Mouse (Mus musculus) R1 (cell line): ENCODE data around the gene Vipr1.
A peak's percentile ranks its signal among the peaks of the same experiment; 100 is the strongest.

Experiments
- DNase-seq: peaks from one replicate; pipeline ENCODE4 v3.0.0-alpha.2; 2018; ENCODE audit warnings: low read depth, low spot score

Gene Vipr1

DNA sequence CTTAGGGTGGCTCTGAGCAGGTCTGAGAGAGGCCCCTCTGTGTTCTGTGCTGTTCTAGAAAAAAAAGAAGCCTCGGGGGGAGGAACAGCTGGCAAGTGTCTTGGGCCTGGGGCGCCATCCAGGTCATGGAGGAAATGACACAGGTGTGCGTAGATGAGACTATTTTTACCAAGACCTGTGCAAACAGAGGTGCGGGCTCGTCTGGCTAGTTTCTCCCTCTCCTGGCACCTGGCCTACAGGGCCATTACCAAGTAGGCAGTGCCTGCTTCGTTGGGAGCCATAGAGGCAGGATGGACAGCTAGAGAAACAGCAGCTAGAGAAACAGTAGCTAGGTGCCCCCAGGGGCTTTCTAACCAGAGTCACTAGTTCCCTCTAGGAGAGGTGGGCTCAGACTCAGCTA lies 9.2 kb upstream of the Vipr1 start:
- no peak for DNase-seq

- DNase-seq: no peak
Measured at GRCm38 (mm10) chr9:121635835-121636576, 6.5 kb upstream of the Vipr1 start.

DNA sequence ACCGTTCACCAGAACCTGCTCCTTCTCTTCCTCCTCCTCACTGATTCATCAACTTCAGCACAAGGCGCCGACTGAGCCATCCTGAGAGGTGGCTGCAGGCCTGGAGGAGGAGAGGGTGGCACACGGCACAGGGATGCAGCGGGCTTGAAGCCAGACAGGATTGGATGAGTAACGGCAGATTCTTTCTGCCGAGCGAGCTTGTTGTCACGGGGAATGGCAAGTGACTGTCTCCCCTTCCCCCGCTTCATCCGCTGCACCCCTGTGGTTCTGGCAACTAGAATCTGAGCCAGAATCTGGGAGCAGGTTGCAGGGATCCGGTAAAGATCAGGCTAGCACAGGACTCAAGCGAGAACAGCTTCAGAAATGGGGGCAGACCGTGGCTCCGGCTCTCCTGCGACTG lies 2.7 kb upstream of the Vipr1 start:
- peak; percentile 4 for DNase-seq

DNA sequence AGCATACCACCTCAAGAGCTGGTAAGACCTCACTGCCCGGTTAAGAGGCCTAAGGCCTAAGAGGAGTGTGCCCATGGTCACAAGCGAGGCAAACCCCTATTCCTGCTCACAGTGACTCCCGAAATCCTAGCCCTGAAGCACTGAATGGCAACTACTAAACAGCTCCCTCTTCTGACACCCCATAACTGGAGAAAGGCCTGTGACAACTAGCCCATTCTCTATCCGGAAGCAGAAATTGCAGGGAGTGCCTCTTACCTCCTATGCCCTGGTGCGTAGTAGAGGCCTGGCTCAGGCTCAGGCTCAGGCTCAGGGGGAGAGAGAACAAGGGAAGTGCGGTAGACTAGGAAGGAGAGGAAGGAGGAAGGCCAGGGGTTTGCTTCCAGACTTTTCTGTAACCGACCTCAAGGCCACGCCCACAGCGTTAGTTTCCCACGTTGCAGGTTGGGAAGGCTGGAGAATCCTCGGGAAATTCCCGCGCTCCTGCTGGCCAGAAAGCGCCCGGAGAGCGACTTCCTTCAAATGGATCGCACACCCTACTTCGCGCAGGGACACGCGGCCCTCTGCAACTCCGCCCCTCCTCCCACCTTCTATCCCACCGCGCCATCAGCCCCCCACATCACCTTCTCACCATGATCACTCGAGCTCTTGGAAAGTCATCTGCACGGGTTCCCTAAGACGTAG lies 1.1 kb upstream of the Vipr1 start:
- DNase-seq: peak; percentile 71

GRCm38 (mm10) chr9:121642001-121642400 lies 515 bp upstream of the Vipr1 start, which contains the start of gene Lyzl4:
Lyzl4 (minus strand) TSS chr9:121642096.
- peak; percentile 56 for DNase-seq

DNA sequence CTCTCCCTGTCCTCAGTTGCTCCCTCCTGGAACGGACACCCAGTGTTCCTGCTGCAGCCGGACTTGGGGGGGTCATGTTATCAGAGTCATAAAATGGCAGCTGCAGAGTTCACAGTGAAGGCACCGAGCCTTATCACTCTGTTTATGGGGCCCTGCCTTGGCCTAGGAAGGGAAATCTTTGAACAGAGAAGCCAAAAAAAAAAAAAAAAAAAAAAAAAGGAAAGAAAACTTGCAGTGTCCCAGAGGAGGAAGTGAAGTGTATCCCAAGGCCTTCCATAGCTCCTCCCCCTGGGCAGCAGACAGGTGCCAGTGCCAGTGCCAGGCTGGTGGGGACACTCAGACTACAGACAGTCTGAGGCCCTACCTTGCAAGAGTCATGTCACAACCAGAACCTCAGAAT lies 2.3 kb downstream of the Vipr1 start:
- DNase-seq: no peak

- DNase-seq: no peak
Measured at GRCm38 (mm10) chr9:121647026-121647425, 4.5 kb downstream of the Vipr1 start.

DNA sequence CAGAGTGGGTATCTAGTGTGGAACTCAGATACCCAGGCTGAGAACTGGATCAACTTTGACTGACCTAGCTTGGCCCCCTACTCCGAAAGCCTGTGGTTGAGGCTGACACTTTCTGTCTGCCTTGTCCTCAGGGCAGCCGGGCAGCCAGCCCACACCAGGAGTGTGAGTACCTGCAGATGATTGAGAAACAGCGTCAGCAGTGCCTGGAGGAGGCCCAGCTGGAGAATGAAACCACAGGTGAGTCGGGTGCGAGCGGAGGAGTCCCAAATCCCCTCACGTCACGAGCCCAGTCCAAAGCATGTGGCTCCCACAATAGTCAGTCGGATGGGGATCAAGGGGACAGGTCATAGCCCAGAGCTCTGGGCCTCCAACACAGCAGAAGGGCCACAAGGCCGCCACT lies 11.2 kb downstream of the Vipr1 start:
- no peak for DNase-seq

DNA sequence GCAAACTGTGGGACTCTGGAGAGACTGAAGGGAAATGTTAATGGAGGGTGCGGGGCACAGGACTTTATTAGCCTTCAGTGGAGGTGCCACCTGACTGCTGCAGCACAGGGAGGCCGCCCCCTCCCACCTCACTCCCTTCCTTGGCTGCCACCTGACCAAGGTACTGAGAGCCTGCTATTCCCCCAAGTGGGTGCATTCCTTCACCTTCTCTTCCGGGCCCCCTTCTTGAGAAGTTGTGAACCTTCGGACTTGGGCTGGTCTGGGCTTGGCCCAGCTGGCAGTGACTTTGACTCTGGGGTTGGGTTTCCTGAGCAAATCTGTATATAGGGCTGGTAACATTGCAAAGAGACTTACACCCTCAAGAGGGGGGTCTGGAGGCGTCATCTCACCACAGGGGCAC lies 13.8 kb downstream of the Vipr1 start:
- no peak for DNase-seq

DNA sequence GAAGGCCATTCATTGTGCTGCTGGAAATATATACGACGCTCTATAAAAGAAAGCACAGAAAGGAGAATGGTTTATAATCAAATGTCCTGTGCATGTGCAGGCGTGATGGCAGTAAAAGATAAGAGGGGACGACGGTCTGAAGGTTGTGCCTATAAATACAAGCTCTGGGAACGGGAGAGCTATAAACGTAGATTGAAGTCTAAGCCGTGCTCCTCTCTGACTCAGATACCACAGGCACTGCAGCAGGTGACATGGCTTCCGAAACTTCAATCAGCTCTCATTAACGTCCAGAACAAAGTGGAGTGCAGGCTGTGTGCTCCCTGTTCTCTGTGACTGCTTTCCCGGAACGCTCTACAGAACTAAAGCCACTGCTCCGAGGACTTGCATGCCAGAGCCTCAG lies 14.6 kb downstream of the Vipr1 start:
- no peak for DNase-seq

DNA sequence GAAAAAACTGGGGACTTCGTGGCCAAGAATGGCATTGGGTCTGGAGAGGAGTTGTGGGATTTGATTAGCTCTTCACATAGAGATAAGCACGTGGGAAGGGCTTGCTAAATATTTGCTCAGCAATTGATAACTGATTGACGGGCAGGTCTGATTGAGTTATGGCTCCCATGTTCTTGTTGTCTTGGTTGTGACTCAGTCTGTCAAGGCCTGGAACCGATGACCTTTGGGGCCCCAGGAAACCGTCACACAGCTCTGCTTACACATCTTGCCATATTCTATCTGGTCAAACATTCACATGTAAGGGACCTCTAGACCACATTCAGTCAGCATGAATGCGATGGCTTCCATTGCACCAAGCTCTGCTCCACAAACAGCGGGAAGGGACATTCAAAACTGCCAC lies 15.7 kb downstream of the Vipr1 start:
- no peak for DNase-seq

DNA sequence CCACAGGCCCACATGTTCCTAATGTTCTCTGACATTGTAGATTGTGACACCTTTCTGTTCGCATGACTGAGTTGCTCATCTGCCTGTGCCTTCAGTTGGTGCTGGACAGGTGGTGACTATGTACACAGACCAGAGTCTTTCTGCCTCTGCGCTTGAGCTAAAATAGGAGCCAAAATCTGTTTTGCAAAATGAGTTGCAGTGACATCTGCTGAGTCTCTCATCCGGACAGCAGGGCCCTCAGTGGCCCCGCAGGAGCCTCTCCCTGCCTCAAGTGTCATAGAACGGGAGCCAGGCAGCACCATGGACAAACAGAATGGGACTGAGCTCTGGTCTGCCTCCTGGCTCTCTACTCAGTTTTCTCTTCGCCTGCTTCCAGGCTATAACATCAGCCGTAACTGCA lies 17.3 kb downstream of the Vipr1 start:
- no peak for DNase-seq

DNA sequence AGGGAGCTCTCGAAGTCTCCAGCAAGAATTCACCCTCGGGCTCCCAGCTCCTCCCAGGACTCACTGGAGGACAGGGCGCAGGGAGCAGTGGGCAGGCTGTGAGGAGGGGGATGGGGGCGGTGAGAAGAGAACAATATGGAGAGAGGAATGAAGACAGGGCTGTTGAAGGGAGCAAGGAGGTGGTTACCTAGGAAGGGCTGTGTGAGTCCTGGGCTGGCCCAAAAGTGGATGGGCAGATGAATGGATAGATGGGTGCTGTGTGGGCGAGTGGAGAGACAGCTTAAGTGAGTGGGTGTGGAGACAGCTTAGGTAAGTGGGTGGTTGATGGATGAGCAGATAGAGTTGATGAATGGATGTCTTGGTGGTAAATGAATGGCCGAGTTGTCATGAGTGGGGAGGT lies 21.0 kb downstream of the Vipr1 start:
- no peak for DNase-seq

DNA sequence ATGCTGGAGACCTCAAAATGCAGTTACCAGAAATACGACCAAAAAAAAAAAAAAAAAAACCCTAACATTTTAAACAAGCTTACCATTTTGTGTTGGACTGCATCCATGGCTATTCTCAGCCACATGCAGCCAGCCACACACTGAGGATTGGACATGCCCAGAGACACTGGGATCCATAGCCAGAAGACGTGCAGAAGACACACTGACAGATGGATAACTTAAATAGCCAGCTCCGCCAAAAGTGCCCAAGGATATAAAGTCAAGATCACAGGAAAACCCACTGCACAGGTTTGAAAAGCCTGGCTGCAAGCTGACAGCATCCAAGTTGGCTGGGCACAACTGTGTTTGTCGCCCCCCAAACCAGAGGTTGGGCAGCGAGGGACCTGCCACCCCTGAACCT lies 21.6 kb downstream of the Vipr1 start:
- DNase-seq: no peak

- no peak for DNase-seq
Measured at GRCm38 (mm10) chr9:121666957-121667630, 24.6 kb downstream of the Vipr1 start.

GRCm38 (mm10) chr9:121667822-121668221 lies 25.3 kb downstream of the Vipr1 start:
- no peak for DNase-seq

DNA sequence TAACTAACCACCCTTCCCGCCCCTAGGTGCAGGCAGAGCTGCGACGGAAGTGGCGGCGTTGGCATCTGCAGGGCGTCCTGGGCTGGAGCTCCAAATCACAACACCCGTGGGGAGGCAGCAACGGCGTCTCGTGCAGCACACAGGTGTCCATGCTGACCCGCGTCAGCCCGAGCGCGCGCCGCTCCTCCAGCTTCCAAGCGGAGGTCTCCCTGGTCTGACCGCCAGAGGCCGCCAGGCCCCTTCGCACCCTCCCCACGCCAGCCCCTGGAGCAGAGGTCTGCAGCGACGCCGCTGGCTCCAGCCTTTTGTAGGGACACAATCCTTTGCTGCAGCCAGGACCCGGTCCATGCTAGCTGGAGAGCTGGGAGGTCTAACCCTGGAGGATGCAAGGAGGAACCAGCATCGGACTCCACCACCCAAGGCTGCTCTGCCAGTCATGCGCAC lies 26.9 kb downstream of the Vipr1 start:
- DNase-seq: peak; percentile 66

- DNase-seq: peak; percentile 69
Measured at GRCm38 (mm10) chr9:121671300-121671699, 28.8 kb downstream of the Vipr1 start.

DNA sequence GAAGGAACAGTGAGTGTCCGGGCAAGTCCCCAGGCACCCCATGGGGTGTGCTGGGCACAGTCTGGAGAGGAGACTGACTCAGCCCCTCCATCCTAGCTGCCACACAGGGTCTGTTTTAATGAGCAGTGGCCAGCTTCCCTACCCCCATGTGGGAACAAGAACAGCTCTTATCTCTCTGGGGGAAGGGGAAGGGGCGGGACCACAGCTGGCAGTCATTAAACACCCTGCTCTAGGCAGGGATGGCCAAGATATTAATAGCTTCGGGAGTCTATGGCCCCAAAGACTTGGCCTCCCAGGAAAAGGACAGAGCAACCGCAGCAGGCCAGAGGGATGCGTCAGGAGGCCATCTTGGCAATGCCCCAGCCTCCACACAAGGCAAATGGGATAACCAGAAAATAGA lies 29.8 kb downstream of the Vipr1 start:
- no peak for DNase-seq

DNA sequence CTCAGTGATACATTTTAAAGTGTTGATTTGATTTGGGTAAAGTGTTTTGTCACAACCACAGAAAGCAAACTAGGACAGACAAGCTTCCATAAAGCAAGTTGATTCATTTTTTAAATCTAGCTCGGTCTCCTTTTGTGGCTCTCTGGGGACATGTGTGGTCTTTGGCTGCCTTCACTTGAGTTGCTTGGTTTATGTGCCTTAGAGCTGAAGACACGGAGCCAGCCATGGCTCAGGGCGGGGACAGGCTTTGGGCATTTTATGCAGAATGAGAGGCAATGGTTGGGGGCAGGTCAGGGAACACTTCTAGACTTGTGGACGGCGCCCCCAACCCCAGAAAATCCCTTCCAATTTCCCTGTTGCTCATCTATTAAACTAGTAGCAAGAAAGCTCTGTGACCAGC lies 31.2 kb downstream of the Vipr1 start:
- no peak for DNase-seq

DNA sequence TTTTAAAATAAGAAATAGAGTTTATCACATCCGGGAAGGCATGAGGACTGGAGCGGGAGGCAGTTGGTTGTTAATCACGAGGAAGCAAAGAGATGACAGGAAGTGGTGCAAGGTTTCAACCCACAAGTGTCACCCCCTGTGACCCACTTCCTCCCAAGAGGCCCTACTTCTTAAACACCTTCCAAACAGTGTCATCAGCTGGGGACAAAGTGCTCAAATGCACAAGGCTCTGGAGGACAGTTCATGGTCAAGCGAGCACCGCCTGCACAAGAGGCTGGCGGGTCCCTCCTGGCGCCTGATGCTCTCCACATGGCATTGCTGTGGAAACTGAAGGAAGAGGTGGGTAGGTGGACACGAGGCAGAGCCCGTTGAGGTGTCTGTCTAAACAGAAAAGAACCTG lies 32.5 kb downstream of the Vipr1 start:
- no peak for DNase-seq

- DNase-seq: no peak
Measured at GRCm38 (mm10) chr9:121675556-121675955, 33.0 kb downstream of the Vipr1 start.

DNA sequence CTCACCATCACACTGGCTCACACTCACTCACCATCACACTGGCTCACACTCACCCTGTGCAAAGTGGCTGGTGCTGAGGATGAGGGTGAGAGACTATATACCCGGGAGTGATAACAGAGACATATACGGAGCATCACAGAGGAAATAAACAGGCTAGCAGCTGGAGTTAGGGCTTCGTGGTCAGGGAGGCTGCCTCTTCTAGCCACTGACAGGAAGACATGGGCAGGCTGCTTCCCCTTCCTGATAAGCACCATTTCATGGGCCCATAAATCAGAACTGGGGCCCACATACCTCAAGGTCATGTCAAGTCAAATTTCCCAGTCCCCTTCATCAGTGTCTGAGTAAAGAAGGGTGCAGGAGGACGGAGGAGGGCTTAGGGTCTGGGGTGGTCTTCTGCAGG lies 34.6 kb downstream of the Vipr1 start:
- no peak for DNase-seq
